Mouse (Mus musculus) liver, embryonic 14.5 days (tissue): ENCODE results near the gene Tekt2.

Experiments
- CTCF ChIP-seq: IDR thresholded peaks from 2 replicates; pipeline ENCODE4 v1.5.1; 2016; ENCODE audit warnings: antibody characterized with exemption, low read depth, control low read depth
- EP300 ChIP-seq: IDR thresholded peaks from 2 replicates; pipeline ENCODE4 v1.6.1; 2016; ENCODE audit warnings: antibody characterized with exemption, low read depth

GRCm38 (mm10) chr4:126295152-126295551, 30.3 kb downstream of the Tekt2 start:
- TF ChIP-seq CTCF (no peak), EP300 (no peak)
